Mouse (Mus musculus) liver (tissue): ENCODE data around the gene 0610010K14Rik.

Experiments
- DNase-seq: peaks from one replicate; pipeline ENCODE4 v3.0.0-alpha.2; 2020; ENCODE audit warnings: mixed read lengths

The 0610010K14Rik gene

DNA sequence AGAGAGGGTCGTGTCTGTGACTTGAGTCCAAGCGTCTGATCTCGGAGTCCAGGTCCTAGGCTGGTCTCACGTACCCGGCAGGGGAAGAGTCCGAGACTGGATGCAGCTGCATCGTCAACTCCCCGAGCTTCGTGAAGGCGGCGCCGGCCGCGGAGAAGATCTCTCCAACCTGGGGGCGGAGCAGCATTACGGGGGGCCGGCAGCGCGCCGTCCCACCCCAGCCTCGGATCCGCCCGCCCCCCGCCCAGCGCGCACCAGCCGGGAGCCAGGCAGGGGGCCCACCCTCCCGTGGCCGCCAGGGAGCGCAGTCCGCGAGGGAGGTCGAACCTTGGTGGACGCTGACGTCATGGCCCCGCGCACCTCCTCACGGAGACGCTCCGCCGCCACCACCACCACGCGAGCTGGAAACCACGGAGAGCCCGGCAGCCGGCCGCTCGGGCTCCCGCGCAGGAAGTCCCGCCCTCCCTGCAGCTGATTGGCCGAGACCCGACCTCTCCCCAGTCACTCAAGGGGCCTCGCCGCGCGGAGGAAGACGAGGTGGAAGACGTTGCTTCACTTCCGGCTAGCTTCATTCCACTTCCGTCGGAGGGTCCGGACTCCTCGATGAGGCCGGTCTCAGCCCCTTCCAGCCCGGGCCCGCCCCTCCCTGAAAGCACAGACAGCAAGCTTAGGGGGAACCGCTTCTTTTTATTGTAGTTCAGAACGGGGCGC, at the start of gene 0610010K14Rik:
TSS of gene 0610010K14Rik (minus strand) at position 458 of the 711 bp plus-strand sequence.
- DNase-seq, result peak; percentile 98

DNA sequence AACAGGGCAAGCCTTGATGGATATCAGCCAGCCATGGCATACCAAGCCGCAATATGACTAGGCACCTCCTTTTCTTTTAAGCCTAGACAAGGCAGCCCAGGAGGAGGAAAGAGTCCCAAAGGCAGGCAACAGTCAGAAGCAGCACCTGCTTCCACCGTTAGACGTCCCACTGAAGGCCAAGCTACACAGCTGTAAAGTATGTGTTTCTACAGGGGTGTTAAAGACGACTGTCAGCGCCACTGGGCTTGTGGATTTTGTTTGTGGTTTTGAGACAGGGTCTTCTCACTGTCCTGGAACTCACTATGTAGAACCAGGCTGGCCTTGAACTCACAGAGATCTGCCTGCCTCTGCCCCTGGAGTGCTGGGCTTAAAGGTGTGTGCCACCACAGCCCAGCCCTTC, 48.0 kb upstream of the 0610010K14Rik start:
- no peak for DNase-seq

DNA sequence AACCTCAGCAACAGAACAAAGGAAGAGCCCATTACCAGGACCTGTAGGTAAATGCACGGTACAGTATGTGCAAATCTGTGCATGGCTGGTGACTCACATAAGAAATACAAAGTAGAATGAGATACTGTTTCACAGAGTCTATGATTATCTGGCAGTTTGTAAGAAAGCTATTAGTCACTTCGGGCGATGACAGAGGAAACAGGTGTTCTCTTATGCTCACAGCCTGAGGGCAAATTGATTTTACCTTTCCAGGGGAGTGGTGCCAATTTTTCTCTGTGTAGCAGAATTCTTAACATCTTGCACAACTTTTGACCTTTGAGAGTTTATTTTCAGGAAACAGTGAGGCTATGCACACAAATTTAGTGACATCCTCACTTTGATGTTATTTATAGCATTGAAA, 47.0 kb upstream of the 0610010K14Rik start:
- no peak for DNase-seq

DNA sequence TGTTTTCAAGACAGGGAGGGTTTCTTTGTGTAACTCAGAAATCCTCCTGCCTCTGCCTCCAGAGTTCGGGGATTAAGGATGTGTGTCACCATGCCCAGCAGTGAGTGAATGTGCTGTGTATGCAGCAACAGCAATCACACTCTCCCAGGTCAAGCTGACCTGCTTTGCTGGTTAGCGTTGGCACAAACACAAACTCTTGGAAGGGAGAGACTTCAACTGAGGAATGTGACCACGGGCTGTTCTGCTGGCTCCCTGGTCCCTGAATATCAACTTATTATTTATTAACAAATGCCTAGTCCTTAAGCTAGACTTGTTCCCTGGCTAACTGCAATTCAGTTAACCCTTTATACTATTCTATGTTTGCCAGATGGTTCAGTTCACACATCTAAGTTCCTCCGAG, 46.0 kb upstream of the 0610010K14Rik start:
- no peak for DNase-seq

DNA sequence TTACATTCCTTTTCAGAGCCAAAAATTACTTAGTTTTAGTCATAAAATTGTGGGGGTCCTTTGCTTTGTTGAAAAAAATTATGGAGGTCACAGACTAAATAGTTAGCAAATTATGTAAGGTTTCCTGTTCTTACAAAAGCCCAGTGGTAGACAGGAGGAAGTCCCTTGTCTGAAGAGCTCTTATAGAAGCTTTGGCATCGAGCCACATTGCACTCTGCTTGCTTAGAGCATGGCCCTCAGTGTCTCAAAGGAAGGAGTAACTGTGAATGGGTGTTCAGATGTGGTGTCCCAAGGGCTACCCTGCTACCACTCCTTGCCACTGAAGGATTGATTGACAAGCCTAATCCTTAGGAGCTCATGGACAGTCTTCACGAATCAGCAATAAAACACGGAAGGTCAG, 42.7 kb upstream of the 0610010K14Rik start:
- DNase-seq, result no peak

DNA sequence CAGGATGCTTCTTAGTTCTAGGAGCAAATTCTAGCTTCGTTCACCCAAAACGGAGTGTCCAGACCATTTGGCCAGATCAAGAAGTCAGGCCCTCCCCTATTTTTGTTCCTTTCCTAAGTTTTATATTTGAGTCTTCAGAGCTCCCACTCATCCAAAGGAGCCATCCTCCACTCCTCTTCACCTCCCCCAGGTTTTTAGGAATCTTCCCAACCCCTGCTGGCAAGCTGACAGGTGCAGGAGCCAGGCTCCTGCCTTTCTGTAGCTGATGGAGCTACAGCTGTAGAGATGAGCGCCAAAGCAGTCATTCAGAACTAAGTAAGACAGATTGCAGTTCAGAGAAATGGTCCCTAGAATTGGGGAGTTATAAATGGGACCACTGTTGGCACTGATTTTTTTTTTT, 41.2 kb upstream of the 0610010K14Rik start:
- no peak for DNase-seq

DNA sequence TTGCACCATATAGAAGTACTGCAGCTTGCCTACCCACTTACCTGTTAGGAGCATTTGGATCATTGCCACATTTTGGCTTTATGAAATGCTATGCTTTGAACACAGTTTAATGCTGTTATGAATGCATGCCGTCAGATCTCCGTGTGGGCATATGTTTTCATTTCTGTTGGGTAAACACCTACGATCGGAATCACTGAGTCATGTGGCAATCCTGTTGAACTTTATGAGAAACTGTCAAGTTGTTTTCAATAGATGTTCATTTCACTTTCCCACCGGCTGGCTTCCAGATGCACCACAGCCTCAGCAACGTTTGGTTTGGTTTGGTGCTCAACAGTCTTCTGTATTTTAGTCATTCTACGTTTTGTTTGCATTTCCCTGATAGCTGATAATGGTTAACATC, 33.9 kb upstream of the 0610010K14Rik start:
- no peak for DNase-seq

DNA sequence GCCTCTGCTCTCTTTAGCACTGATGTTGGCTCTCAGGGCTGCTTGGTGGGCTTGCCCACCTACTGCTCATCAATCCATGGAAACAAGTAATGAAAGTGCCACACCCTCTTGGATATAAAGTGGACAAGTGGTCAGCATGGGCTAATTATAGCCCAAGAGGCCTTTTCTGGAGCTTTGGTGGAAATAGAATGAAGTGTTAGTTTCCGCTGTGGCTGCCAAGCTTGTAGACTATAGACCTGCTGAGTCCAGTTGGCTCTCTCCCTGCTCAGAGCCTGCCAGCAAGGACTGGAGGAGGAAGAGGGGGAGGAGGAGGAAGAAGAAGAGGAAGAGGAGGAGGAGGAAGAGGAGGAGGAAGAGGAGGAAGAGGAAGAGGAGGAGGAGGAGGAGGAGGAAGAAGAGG, 28.7 kb upstream of the 0610010K14Rik start:
- no peak for DNase-seq

DNA sequence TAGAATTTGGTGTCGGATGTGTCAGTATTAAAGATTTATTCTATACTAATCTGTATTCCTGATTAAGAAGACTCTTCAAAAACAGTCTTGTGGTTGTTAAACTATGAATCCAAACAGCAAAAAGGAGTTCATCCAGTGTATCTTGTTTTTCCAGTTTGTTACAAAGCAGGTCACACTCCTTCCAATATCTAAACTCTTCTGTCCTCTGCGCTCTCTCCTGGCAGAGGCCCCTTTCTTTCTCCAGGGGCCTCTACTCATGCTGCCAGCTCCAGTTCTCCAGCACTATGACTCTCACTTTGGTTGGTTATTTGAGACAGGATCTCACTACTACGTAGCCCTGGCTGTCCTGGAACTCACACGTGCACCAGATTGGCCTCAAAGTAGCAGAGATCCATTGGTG, 28.1 kb upstream of the 0610010K14Rik start:
- no peak for DNase-seq

DNA sequence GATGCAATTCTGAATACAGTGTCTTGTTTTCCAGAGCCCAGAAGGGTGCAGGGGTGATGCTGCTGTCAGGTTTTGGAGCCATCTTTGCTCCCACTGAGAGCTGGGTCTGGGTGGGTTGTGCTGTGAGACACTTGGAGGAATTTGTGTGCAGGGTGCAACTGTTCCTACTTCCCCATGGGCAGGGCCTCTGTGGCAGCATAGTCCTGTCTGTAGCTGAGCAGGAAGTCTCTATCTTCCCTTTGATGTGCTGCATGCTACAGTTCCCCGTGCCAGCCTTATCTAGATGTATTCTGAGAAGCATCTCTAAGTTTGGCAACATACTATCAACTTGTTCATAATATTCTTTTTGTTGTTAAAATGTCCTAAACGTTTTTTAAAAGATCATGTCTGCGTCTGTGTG, 27.5 kb upstream of the 0610010K14Rik start:
- no peak for DNase-seq

DNA sequence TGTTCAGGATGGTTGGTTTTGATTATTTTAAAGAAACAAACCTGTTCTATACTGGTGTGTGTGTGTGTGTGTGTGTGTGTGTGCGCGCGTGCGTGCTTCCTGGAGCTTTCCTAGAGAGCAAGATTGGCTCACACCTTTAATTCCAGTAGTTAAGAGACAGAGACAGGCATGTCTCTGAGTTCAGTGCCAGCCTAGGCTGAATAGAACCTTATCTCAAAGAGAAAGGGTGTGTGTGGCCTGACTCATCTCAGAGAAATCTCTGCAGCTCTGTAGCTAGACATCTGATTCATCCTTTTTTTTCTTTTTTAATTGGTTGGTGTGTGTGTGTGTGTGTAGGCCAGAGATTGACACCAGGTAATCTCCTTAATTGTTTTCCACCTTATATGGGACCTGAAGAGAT, 21.3 kb upstream of the 0610010K14Rik start:
- DNase-seq, result no peak

DNA sequence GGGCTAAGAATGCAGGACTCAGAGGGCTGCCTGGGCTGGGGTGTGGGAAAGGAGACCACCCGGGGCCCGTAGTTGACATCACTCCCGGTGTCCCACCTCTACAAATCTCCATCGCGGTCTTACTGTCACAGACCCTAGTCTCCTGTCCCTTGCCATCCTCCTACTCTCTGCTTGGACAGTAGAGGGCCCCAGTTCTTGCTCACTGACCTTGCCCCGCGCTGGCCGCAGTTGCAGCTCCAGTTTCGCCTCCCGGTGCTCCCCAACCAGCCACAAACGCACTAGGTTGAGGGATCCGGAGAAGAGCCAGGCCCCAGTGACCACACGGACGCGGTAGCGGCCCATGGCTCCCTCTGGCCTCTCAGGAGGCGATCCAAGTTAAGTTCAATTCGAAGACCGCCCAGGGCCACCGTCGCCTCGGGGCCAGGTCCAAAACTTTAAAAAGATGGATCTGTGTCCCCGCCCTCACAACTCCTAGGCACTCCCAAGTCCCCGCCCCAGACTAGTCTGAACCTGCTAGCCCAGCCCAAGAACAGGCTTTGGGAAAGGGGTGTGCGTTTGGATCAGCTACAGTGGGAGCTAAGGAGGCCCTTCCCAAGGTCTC, 17.3 kb upstream of the 0610010K14Rik start, which contains the start of gene Alox12:
TSS of gene Alox12 (minus strand) at position 423 of the 601 bp plus-strand sequence.
- peak; percentile 19 for DNase-seq

DNA sequence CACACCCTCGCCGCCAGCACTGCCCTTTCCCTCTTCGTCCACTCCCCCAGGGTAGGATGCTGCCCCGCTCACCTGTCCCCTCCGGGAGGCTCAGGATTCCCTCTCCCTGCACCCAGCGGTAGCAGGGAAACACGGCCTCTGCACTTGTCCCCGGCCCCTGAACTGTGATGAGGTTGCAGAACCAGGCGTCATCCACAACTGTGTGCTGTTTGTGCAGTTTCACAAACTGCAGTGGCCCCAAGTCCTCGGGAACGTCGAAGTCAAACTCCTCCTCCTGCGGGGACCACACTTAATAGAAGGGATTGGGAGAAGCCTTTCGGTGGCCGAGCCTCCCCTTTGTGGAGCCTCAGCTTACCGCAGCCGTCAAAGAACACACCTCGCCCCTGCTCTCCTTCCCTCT, 16.6 kb upstream of the 0610010K14Rik start:
- no peak for DNase-seq

DNA sequence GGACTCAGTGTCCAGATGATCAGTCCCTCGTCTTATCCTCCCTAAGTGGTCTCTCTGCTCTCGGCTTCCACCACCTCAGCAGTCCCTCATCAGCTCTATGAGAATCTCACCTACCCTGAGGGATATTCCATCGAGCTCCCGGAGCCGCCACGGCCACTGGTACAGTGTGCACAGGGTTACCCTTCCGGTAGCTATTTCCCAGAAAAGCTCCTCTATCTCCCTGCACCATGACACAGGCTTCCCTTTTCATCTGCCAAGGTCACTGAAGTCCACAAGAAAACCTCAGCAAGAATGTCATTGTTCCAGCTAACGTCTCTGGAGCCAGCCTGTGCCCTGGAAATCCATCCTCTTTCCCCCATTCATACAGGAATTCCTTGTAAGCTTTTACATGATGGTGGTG, 14.1 kb upstream of the 0610010K14Rik start:
- DNase-seq, result no peak

DNA sequence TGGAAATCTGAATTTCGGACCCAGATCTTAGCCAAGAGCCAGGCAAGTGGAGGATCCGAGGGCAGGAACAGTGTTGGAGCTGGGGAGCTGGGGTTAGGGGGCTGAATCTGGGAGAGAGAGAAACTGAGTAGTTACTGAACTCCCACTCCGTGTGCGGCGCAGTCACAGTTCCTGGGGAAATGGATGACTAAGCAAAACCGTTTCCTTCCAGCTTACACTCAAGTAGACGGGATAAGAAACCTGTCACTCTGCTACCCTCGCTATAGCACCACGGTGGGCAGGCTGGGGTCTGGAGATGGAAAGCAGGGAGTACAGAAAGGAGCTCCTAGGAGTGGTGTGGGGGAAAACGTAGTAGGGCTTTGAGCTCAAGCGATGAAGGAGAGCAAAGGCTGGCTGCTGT, 12.4 kb upstream of the 0610010K14Rik start:
- no peak for DNase-seq

DNA sequence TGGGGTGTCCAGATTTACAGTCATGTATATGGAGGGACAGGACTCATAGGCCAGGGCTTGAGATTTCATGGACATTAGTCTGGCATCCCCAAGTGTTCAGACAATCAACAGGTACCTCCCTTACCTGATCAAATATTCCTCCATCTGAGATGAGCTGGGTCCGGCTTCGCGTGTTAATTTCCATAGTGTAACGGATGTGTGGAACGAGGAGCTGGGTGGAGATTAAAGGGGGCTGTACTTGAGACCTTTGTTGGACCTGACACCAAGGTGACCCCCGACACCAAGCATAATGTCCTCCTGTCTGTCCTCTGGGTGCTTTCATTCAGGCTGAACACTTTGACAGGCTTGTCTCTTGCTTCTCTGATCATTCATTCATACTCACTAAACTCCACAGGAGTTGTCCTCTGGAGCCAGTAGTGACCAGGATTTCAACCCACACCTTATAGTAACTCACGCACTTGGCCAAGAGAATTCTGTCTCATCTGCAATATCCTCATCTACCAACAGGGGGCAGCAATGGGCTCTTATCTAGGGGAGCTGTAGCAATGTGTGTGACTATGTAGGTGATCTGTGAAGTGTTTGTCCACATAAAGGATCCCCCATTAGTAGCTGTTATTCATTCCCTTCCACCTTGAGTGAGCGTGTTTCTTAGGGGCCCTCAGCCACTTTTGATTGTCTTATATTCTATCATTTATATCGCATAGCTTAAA, 9.6 kb upstream of the 0610010K14Rik start:
- peak; percentile 73 for DNase-seq

DNA sequence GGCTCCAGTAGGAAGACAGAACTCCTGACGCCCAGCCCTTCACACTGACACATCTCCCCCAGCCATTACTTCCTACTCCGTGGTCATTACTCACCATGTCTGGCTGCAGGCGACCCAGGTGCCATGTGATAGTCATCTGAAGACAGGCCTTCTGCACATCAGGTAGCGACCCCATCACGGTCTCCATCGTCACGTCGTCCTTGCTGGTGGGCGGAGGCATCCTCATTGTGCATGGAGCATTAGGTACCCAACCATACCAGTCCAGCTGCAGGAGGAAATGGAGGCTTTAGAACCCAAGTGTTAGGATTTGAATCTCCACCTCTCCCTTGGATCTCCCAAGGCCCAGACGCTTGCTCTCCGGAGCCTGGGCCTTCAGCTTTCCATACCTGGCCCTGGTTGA, 4.9 kb upstream of the 0610010K14Rik start:
- no peak for DNase-seq

DNA sequence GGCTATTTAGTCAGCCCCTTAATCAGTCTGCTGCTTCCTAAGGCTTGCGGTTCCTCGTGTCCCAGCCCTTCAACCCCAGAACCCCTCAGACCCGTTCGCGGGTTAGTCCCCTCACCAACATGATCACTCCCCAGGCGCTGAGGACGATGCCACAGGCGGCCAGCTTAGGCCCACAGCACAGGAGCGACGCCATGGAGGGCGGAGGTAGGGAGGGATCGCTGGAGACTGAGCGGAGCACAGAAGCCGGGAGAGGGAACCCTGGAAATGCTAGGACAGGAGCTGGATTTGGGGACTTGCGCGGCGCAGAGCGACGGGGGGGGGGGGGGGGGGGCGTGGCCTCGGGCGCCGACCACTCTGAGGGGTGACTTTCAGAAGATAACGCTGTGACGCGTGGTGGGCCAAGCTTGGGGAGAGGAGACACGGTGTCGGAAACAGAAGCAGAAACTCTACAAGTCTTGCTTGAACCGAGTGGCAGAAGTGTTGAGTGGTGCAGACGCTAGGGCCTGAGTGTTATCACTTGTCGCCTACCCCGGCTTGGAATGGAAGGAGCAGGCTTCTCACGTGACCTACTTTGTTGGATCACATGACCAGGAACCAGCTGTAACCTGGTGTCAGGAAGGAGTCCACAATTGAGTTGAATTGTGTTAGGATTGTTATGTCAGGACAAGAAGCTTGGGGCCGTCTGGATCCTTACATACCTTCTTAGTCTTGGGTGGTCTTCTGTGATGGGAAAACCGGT, 2.0 kb upstream of the 0610010K14Rik start, which contains the start of the genes Gm21988 and Rnasek:
TSS of gene Gm21988 (minus strand) at position 290 of the 739 bp plus-strand sequence.
TSS of gene Rnasek (minus strand) at position 302 of the 739 bp plus-strand sequence.
- peak; percentile 80 for DNase-seq

DNA sequence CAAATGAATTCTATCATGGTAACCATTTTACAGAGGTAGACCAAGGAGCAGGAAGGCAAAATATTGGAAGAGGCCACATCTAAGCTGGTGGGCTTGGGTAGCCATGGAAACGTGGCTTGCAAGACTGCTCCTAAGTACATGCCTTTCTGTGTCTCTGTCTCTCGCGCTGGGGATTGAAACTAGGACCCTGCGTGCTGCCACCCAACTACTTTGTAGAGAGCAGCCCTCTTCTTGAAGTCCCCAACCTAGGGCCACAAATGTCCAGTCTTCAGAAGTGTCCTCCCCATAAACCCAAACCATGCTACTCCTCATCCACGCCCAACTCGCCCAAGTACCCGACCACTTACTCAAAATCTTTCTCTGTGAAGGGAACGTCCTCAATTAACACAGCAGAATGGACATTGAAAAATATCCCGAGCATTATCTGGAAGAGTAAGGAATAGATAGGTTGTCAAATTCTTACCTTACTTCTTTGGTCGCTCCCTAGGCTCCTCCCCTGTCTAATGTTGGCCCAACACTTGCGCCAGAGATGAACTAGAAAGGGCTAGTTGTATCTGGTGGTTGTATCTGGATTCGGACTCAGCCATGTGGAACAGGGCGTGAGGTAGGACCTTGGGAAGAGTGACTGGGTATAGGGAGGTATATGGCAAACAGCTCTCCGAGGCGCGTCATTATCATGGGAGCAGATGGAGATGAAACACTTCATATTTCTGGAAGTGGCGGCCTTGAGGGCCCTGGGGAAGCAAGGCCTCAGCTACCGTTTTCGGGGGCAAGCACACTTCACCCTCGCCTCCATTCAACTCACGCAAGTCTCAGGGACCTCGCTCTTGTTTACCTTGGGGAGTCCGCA, 1.1 kb upstream of the 0610010K14Rik start:
- DNase-seq, result peak; percentile 48

DNA sequence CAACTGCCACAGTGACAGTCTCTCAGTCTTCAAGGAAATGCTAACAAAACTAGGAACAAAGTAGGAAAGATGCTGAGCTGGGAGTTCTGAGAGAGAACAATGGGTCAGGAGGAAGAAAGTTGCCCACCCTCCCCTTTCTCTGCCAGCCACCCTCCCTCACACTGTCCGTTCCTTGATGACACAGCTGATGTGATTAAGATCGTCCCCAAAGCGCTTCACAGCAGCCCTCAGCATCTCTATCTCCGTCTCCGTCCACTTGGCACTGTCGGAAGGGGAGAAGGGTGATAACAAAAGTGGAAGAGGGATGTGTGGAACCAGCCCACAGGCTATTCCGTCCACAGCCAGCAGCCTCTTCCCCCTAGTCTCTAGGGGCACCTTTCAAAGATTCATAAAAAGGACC, 997 bp downstream of the 0610010K14Rik start:
- DNase-seq, result peak; percentile 50

DNA sequence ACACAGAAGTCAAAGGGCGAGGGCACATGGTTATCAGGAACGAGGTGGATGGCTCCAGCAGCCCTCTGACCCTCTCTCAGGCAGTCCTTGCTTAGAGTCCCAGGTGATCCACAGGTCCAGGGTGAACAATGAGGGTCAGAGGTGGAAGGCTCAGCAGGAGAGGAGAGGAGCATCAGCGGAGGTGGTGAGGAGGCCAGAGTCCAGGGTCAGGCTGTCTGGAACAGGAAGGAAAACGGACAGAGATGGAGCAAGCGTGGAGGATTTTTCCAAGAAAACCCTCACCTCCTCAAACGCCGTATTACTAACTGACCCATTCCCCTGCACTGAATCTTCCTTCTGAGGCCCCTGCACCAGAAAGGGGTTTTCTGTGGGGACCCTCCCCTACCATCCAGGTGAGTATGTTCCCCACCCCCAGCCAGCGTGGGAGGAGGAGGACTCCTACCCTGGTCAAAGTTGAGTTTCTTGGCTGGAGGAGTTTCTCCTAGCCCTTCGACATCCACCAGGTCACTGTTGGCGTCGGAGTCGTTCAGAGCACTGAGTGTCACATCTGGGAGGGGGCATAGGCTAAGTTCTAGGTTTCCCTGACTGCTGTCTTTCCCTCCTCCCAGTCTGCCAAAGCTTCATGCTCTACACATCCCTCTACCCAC, 2.3 kb downstream of the 0610010K14Rik start:
- no peak for DNase-seq

DNA sequence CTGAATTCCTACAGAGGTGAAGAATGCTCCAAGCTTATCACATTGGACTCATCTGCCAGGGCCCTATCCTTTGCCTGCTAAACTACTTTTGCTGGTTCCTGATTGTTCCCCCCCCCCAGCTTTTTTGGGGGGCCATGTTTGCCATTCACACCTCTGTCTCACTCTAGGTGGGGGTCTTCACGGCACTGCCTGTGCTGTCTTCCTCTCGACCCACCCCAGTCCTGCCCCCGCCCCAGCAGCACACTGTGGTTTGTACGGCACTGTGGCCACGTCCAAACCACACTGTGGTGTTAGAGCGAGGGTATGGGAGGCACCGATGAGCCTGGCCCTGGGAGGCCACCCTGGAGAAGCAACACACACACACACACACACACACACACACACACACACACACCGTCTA, 3.2 kb downstream of the 0610010K14Rik start:
- no peak for DNase-seq
